Mouse (Mus musculus) spleen, adult 12 weeks (tissue): ENCODE measurements around the gene 4932438A13Rik.
A peak's percentile ranks its signal among the peaks of the same experiment; 100 is the strongest.

ENCODE experiments used
- DNase-seq: peaks from one replicate; pipeline ENCODE4 v3.0.0; 2022; ENCODE audit warnings: low spot score

The 4932438A13Rik gene

GRCm38 (mm10) chr3:36862721-36863275 lies at the start of gene 4932438A13Rik:
4932438A13Rik (plus strand) TSS chr3:36863104.
- peak; percentile 97 for DNase-seq

GRCm38 (mm10) chr3:36816633-36817032 lies 46.3 kb upstream of the 4932438A13Rik start:
- no peak for DNase-seq

DNA sequence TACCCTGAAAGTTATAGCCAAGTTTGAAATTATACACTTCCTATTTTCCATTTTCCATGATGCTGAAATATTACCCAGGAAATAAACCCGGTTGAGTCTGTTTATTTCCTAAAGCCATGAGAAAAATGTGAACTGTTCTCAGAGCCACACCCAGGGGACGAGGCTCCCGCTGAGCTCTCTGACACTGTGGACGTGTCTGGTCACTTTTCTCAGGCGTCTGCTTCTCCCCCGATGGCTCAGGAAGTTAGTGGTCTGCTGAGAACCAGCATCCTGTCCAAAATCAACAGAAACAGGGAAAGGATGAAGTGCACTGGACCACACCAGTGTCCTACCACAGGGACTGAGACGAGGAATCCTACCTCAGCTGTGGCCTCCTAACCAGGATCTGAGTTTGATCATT lies 43.5 kb upstream of the 4932438A13Rik start:
- DNase-seq: no peak

DNA sequence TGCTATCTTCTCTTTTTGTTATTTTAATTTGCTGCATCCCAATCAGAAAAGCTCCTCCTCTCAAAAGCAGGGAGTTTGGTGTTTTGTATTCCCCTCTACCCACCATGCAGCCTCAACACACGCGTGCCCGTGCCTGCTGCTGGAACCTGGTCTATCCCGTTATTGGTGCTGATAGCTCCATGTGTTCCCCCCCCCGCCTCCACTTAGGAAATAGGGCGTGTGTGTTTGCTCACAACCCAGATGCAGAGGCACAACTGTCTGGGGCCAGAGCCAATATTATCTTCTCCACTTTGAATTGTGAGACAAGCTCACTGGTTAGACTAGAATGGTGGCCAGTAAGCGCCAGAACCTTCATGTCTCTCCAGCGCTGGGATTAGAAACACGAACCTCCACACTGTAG lies 41.9 kb upstream of the 4932438A13Rik start:
- no peak for DNase-seq

- no peak for DNase-seq
These were observed 37.8 kb upstream of the 4932438A13Rik start for GRCm38 (mm10) chr3:36825098-36825497.

DNA sequence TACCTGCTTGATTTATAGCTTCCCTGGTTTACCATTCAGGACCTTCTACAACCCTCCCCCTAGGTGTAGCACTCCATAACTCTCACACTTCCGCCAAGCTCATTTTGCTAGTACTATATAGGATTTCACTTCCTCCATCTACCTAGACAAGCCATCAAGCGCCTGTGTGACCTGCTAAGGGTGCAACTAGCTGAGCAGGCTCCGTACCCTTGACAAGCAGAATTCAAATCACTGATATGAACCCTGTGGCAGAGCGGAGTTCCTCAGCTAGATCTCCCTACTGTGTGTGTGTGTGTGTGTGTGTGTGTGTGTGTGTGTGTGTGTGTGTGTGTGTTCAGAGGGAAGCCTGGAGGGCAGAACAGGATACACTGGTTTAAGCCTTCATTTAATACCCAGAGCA lies 37.4 kb upstream of the 4932438A13Rik start:
- DNase-seq: no peak

- no peak for DNase-seq
These were observed 35.5 kb upstream of the 4932438A13Rik start for GRCm38 (mm10) chr3:36827274-36828025.

- no peak for DNase-seq
These were observed 32.7 kb upstream of the 4932438A13Rik start for GRCm38 (mm10) chr3:36830218-36830617.

DNA sequence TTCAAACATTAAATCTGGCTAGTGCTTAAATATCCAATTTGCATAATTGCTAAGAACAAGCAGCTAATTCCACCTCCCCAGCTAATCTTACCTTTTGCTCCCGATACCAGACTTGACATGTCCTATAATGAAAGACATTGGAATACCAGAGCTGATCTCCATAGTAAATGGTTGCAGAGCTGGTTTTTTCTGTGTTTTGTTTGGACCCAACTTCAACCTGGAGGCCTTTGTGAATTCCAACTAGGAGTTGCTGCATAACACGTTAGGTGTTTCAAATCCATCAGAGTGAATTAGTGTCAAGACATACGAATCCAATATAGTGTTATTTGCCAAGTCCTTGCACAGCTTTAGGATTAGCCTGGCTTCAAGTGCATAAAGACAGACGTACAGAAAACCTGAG lies 28.5 kb upstream of the 4932438A13Rik start:
- DNase-seq: no peak

GRCm38 (mm10) chr3:36834832-36835231 lies 28.1 kb upstream of the 4932438A13Rik start:
- DNase-seq: no peak

DNA sequence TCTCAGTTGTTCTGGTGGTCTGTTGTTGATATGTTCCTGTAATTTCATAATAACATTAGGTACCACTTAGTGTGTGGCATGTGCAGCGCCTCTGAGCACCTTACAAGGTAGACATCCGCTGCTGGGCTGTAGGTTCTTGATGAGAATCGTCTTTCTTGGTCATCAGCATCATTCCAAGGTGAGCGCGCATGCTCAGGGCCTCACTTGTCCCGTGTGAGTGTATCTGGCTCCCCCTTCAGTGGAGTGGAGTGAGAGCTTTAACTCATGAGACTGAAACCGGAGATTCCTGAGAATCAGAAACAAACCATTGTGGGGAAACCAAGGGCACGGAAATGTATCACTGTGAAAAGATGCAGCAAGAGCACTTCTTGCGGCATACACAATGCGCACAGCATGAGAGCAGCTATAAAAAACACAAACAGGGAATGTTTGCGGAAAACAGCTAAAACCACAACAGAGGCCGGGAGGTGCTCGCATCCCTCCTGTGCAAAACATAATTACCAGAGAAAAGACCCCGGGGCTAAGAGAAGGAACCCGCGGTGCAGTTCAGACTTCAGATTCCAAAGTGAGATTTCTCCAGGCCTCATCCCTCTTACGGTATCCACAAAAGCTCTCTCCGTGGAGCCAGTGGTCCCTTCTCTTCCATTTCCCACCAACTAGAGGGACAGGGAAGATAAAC lies 27.2 kb upstream of the 4932438A13Rik start:
- DNase-seq: no peak

DNA sequence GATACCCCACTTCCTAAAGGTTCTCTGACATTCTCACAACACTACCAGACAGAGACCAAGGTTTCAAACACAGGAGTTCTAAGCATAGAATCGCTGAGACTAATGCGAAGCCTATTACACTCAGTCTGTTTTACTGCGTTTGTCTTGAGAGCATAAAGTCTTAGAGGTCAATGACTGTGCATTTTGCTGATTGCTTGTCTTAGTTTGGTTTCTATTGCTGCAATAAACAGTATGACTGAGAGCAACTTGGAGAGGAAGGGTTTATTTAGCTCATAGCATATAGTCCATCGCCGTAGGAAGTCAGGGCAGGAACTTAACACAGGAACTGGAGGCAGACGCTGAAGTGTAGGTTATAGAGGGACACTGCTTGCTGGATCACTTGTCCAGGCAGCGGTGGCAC lies 26.1 kb upstream of the 4932438A13Rik start:
- no peak for DNase-seq

DNA sequence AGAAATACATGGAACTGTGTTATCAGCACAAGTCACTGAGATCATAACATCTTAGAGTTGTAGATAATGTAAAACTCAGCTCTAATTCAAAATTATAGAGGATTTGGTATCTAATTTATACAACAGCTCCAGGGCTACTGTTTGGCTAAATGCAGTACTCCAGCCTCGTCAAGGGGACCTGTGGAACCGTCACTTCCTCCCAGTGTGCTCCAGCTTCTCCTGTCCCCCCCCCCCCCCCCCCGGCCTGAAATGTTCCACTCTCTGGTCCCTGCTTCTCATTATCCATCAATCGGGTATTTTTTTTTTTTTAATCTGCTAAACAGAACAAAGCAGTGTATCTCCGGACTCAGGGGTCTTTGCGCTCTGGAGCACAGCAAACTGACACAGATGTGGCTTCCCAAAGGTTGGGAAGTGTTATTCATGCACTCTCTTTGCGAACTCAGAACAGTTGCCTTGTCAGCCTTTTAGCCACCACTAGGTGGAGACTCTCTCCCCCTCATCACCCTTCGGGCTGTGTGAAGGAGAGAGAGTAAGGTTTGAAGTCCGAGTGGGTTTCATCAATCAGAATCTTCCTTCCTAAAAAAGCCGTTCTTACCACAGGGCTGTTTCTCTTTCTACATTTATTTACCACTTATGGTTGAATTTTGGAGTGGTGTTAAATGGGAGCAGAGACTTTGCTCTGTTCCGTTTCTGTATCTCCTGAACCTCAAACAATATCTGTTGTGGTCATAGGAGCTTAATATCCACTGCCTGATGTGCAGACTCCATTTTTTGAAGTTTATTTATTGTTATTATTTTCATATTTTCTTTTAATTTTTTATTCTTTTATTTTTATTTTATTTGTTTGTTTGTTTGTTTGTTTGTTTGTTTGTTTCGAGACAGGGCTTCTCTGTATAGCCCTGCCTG lies 22.0 kb upstream of the 4932438A13Rik start:
- DNase-seq: peak; percentile 21

GRCm38 (mm10) chr3:36853733-36854440 lies 9.0 kb upstream of the 4932438A13Rik start:
- DNase-seq: no peak

GRCm38 (mm10) chr3:36861411-36862410 lies 1.2 kb upstream of the 4932438A13Rik start:
- DNase-seq: no peak

DNA sequence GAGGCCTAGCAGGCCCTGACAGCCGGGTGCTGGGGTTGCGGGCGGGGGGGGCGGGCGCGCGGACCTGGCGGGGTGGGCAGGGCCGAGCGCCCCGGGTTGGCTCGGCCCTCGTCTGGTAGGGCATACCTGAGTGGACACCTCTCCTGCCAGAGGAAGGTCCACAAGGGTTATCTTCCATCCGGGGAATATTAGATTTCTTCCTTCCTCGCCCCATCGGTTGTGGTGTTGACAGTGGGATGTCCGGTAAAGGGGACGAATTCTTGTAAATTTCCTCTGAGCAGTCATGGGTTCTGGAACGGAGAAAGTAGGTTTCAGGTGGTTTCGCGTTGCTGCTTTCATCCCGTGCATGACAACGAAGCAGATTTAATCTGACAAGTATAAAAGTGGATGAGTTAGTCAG lies 523 bp downstream of the 4932438A13Rik start:
- peak; percentile 5 for DNase-seq

DNA sequence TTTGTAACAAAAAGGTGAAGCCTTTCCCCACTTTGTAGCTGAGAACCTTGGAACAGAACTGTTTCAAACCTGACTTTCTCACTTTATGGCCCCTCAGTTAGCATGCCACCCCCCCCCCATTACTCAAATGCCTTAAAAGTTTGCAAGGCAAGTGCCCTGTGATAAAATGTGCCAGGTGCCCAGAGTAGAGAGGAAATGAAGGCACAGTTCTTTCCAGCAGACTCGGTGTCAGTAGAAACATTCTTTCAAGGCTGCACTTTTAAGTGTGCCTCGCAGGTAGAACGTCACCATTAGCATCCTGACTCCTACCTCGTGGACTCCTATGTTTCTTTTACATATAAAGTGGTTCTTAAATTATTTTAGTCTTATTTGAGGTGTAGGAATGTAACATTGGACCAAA lies 977 bp downstream of the 4932438A13Rik start:
- no peak for DNase-seq

GRCm38 (mm10) chr3:36864466-36864865 lies 1.6 kb downstream of the 4932438A13Rik start:
- DNase-seq: no peak

- no peak for DNase-seq
These were observed 42.5 kb downstream of the 4932438A13Rik start for GRCm38 (mm10) chr3:36905372-36905771.

DNA sequence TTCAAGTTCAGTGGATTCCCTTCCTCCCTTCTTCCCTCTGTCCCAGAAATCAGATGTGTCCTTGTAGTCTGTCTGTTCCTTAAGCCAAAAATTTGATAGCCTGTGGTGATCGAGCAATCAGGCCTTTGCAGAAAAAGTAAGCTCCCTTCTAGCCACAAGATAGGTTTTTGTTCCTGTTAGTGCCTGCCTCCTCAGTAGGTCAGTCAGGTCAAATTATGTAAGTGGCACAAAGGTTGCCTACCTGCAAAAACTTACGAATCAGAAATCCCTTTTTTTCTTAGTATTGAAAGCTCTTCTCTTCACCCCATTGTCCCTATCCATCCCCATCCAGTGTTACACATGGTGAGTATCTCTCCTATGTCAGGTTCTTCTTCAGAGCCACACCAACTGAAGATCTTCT lies 54.9 kb downstream of the 4932438A13Rik start:
- no peak for DNase-seq
